Mouse (Mus musculus): ENCODE measurements around the gene Fgfr2. TPM values are rescaled to one million over a fixed set of nuclear protein-coding genes. Genes with fewer than 3 reads are reported as not detected.

Gene Fgfr2
- polyA plus RNA-seq, 1 experiment from 2014 or later, result 133 TPM

- H3K9ac ChIP-seq (ENCODE audit: low read depth, low read length), result no peak overlapping the region
- no peak overlapping the region for H3K4me3 ChIP-seq (ENCODE audit: low read length)
- WGBS, result 63% methylated on average over 4 of the region's 4 CpGs
- no peak overlapping the region for H3K4me2 ChIP-seq (replicated peaks; ENCODE audit: low read depth, low read length)
- no peak overlapping the region for H3K27ac ChIP-seq (ENCODE audit: low read depth, low read length)
- H3K36me3 ChIP-seq (ENCODE audit: control insufficient read depth, insufficient read depth, low read length), result no peaks in the 10 kb centered on the region
- ATAC-seq (ENCODE audit: low FRiP score, low TSS enrichment), result no peak
- no peaks in the 10 kb centered on the region for H3K27me3 ChIP-seq (ENCODE audit: control insufficient read depth, insufficient read depth, low read length)
- H3K9me3 ChIP-seq (ENCODE audit: control insufficient read depth, low read length), result no peaks in the 10 kb centered on the region
- peaks cover under 1% of the 10 kb centered on the region; the same call in 1 of the 2 replicates for H3K4me1 ChIP-seq (ENCODE audit: control insufficient read depth, insufficient read depth, low read length)
These were observed 2559.3 kb downstream of the Fgfr2 start for GRCm38 (mm10) chr7:130563880-130564279.

- H3K4me2 ChIP-seq (replicated peaks; ENCODE audit: low read depth, low read length), result no peak overlapping the region
These were observed 2559.9 kb downstream of the Fgfr2 start for GRCm38 (mm10) chr7:130563276-130563675.

GRCm38 (mm10) chr7:130560933-130561332 lies 2562.2 kb downstream of the Fgfr2 start:
- H3K9ac ChIP-seq (ENCODE audit: low read depth, low read length), result no peak overlapping the region
- H3K4me3 ChIP-seq (ENCODE audit: low read length), result no peak overlapping the region
- no peak overlapping the region for H3K27ac ChIP-seq (ENCODE audit: low read depth, low read length)
- H3K27me3 ChIP-seq (ENCODE audit: control insufficient read depth, insufficient read depth, low read length), result no peaks in the 10 kb centered on the region
- no peak for ATAC-seq (ENCODE audit: low FRiP score, low TSS enrichment)
- WGBS, result 81% methylated on average over 1 of the region's 1 CpGs
- no peaks in the 10 kb centered on the region for H3K9me3 ChIP-seq (ENCODE audit: control insufficient read depth, low read length)
- H3K4me2 ChIP-seq (replicated peaks; ENCODE audit: low read depth, low read length), result no peak overlapping the region
- no peaks in the 10 kb centered on the region for H3K4me1 ChIP-seq (ENCODE audit: control insufficient read depth, insufficient read depth, low read length)
- H3K36me3 ChIP-seq (ENCODE audit: control insufficient read depth, insufficient read depth, low read length), result no peaks in the 10 kb centered on the region

More at GRCm38 (mm10) chr7:130563276-130563675, 2559.9 kb downstream of the Fgfr2 start:
- WGBS, result 91% methylated on average over 4 of the region's 4 CpGs
- no peak overlapping the region for H3K4me3 ChIP-seq (ENCODE audit: low read length)
- H3K9me3 ChIP-seq (ENCODE audit: control insufficient read depth, low read length), result no peaks in the 10 kb centered on the region
- H3K27ac ChIP-seq (ENCODE audit: low read depth, low read length), result no peak overlapping the region
- no peaks in the 10 kb centered on the region for H3K36me3 ChIP-seq (ENCODE audit: control insufficient read depth, insufficient read depth, low read length)
- no peak overlapping the region for H3K9ac ChIP-seq (ENCODE audit: low read depth, low read length)
- ATAC-seq (ENCODE audit: low FRiP score, low TSS enrichment), result no peak
- no peaks in the 10 kb centered on the region for H3K4me1 ChIP-seq (ENCODE audit: control insufficient read depth, insufficient read depth, low read length)
- no peaks in the 10 kb centered on the region for H3K27me3 ChIP-seq (ENCODE audit: control insufficient read depth, insufficient read depth, low read length)

- Histone ChIP-seq H3K4me1 (ENCODE audit: control insufficient read depth, insufficient read depth, low read length) (no peaks in the 10 kb centered on the region), H3K4me2 (replicated peaks; ENCODE audit: low read depth, low read length) (no peak overlapping the region), H3K27ac (ENCODE audit: low read depth, low read length) (no peak overlapping the region), H3K9me3 (ENCODE audit: control insufficient read depth, low read length) (no peaks in the 10 kb centered on the region), H3K36me3 (ENCODE audit: control insufficient read depth, insufficient read depth, low read length) (no peaks in the 10 kb centered on the region), H3K4me3 (ENCODE audit: low read length) (no peak overlapping the region), H3K9ac (ENCODE audit: low read depth, low read length) (no peak overlapping the region), H3K27me3 (ENCODE audit: control insufficient read depth, insufficient read depth, low read length) (no peaks in the 10 kb centered on the region)
- 76% methylated on average over 4 of the region's 4 CpGs for WGBS
- ATAC-seq (ENCODE audit: low FRiP score, low TSS enrichment), result no peak
These were observed 2564.6 kb downstream of the Fgfr2 start for GRCm38 (mm10) chr7:130558592-130558991.

DNA sequence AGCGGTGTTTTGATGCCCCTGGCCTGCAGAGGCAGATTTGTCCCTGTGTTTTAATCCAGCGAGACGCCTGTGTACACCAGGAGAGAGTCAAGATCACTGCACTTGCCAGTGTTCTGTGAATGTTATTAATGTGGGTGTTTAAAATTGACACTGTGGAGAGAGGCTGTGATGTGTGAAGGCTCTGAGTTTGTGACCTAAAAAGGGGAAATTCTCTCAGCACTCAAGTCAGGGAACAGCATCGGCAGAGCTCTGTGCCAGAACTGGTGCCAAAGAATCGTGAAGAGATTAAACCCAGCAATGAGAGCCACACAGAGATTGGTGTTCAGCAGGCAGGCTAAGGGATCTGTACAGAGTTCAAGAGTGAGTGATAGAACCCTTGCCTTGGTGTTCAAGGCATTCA lies 2567.6 kb downstream of the Fgfr2 start:
- no peak overlapping the region for H3K4me3 ChIP-seq (ENCODE audit: low read length)
- H3K27me3 ChIP-seq (ENCODE audit: control insufficient read depth, insufficient read depth, low read length), result no peaks in the 10 kb centered on the region
- no peaks in the 10 kb centered on the region for H3K36me3 ChIP-seq (ENCODE audit: control insufficient read depth, insufficient read depth, low read length)
- WGBS, result 77% methylated on average over 5 of the region's 5 CpGs
- H3K4me1 ChIP-seq (ENCODE audit: control insufficient read depth, insufficient read depth, low read length), result no peaks in the 10 kb centered on the region
- no peaks in the 10 kb centered on the region for H3K9me3 ChIP-seq (ENCODE audit: control insufficient read depth, low read length)
- H3K4me2 ChIP-seq (replicated peaks; ENCODE audit: low read depth, low read length), result no peak overlapping the region
- no peak for ATAC-seq (ENCODE audit: low FRiP score, low TSS enrichment)
- no peak overlapping the region for H3K27ac ChIP-seq (ENCODE audit: low read depth, low read length)
- H3K9ac ChIP-seq (ENCODE audit: low read depth, low read length), result no peak overlapping the region

- no peak overlapping the region for H3K4me3 ChIP-seq (ENCODE audit: low read length)
- 79% methylated on average over 4 of the region's 4 CpGs for WGBS
- H3K4me1 ChIP-seq (ENCODE audit: control insufficient read depth, insufficient read depth, low read length), result no peaks in the 10 kb centered on the region
- H3K4me2 ChIP-seq (replicated peaks; ENCODE audit: low read depth, low read length), result no peak overlapping the region
- no peaks in the 10 kb centered on the region for H3K27me3 ChIP-seq (ENCODE audit: control insufficient read depth, insufficient read depth, low read length)
- no peaks in the 10 kb centered on the region for H3K36me3 ChIP-seq (ENCODE audit: control insufficient read depth, insufficient read depth, low read length)
- no peaks in the 10 kb centered on the region; the same call in 1 of the 2 replicates for H3K9me3 ChIP-seq (ENCODE audit: control insufficient read depth, low read length)
- no peak for ATAC-seq (ENCODE audit: low FRiP score, low TSS enrichment)
- H3K9ac ChIP-seq (ENCODE audit: low read depth, low read length), result no peak overlapping the region
- H3K27ac ChIP-seq (ENCODE audit: low read depth, low read length), result no peak overlapping the region
These were observed 2569.8 kb downstream of the Fgfr2 start for GRCm38 (mm10) chr7:130553321-130553720.

- WGBS, result 51% methylated on average over 5 of the region's 5 CpGs
- H3K36me3 ChIP-seq (ENCODE audit: control insufficient read depth, insufficient read depth, low read length), result no peaks in the 10 kb centered on the region
- no peaks in the 10 kb centered on the region; the same call in 1 of the 2 replicates for H3K9me3 ChIP-seq (ENCODE audit: control insufficient read depth, low read length)
- no peak overlapping the region for H3K4me3 ChIP-seq (ENCODE audit: low read length)
- no peak for ATAC-seq (ENCODE audit: low FRiP score, low TSS enrichment)
- no peaks in the 10 kb centered on the region for H3K27me3 ChIP-seq (ENCODE audit: control insufficient read depth, insufficient read depth, low read length)
- no peaks in the 10 kb centered on the region for H3K4me1 ChIP-seq (ENCODE audit: control insufficient read depth, insufficient read depth, low read length)
- H3K4me2 ChIP-seq (replicated peaks; ENCODE audit: low read depth, low read length), result no peak overlapping the region
- H3K27ac ChIP-seq (ENCODE audit: low read depth, low read length), result no peak overlapping the region
- H3K9ac ChIP-seq (ENCODE audit: low read depth, low read length), result no peak overlapping the region
These were observed 2570.4 kb downstream of the Fgfr2 start for GRCm38 (mm10) chr7:130552780-130553179.

DNA sequence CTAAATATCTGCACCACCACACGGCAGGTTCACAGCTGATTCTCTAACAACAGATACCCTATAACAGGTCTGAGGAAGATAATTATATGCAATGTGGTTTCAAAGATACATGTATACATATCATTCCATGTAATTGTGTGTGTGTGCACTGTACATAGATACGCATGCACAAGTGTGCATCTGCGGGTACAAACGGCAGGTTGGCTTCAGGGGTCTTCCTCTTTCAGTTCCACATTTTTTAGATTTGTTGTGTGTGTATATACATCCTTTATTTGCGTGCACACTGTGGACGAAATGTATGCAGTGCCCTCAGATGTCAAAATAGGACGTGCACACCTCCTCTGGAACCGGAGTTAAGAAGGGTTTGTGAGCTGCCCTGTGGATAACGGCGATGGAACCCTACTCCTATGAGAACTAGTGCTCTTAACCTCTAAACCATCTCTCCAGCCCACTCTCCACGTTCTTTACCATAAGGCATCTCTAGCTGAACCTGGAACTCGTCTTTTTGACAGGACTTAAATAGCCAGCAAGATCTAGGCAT lies 2575.4 kb downstream of the Fgfr2 start:
- H3K4me1 ChIP-seq (ENCODE audit: control insufficient read depth, insufficient read depth, low read length), result peaks cover 9% of the 10 kb centered on the region
- H3K36me3 ChIP-seq (ENCODE audit: control insufficient read depth, insufficient read depth, low read length), result peaks cover 26% of the 10 kb centered on the region
- 0 out of 2 replicates have a peak overlapping the region, but pooled peaks have one; percentile 4 for H3K4me2 ChIP-seq (replicated peaks; ENCODE audit: low read depth, low read length)
- no peak overlapping the region for H3K27ac ChIP-seq (ENCODE audit: low read depth, low read length)
- H3K9me3 ChIP-seq (ENCODE audit: control insufficient read depth, low read length), result no peaks in the 10 kb centered on the region; the same call in 1 of the 2 replicates
- peak overlapping the region; percentile 94; the same call in 1 of the 2 replicates for H3K4me3 ChIP-seq (ENCODE audit: low read length)
- no peak for ATAC-seq (ENCODE audit: low FRiP score, low TSS enrichment)
- peak overlapping the region; percentile 99; the same call in 1 of the 2 replicates for H3K9ac ChIP-seq (ENCODE audit: low read depth, low read length)
- no peaks in the 10 kb centered on the region for H3K27me3 ChIP-seq (ENCODE audit: control insufficient read depth, insufficient read depth, low read length)
- 87% methylated on average over 12 of the region's 12 CpGs for WGBS

DNA sequence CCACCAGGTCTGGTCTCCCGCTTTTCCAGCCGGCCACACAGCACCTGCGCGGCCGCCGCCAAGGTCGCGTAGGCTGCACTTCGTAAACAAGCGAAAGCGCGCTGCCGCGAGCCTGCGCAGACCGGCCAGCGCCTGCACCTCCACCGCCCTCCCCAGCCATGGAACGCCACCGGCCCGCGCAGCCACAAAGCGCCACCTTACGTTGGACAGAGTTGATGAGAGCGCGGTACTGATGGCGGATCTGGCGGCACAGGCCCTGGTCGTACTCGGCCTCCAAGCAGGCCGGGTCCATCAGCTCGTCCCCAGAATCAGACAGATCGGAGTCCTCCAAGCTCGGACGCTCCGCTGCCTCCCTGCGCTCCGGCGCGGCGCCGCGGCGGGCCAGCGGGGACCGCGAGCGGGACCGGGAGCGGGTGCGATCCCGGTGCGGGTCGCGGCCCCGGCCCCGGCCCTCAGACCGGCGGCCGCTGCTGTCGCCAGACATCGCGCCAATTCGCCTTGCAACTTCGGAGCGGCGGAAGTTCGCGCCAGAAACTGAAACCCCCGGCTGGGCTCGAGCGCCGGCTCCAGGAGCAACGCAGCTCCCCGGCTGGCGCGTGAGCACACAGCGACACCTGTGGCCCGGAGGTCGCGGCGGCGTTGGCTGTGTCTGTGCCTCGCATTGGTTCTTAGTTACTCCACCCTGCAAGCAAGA lies 2576.2 kb downstream of the Fgfr2 start:
- Histone ChIP-seq H3K4me1 (ENCODE audit: control insufficient read depth, insufficient read depth, low read length) (peaks cover 9% of the 10 kb centered on the region), H3K27ac (ENCODE audit: low read depth, low read length) (peak overlapping the region; percentile 100), H3K4me2 (replicated peaks; ENCODE audit: low read depth, low read length) (peak overlapping the region; percentile 88), H3K9me3 (ENCODE audit: control insufficient read depth, low read length) (no peaks in the 10 kb centered on the region; the same call in 1 of the 2 replicates), H3K4me3 (ENCODE audit: low read length) (peak overlapping the region; percentile 94), H3K36me3 (ENCODE audit: control insufficient read depth, insufficient read depth, low read length) (peaks cover 33% of the 10 kb centered on the region), H3K9ac (ENCODE audit: low read depth, low read length) (peak overlapping the region; percentile 99), H3K27me3 (ENCODE audit: control insufficient read depth, insufficient read depth, low read length) (no peaks in the 10 kb centered on the region)
- peak; percentile 95 for ATAC-seq (ENCODE audit: low FRiP score, low TSS enrichment)
- WGBS, result under 1% methylated on average over 76 of the region's 84 CpGs

Measured in kidney, embryonic 14.5 days (tissue).